Mouse (Mus musculus) midbrain, embryonic 13.5 days (tissue): ENCODE measurements at regions not wholly inside any gene's neighbourhood (a gene's known extent, or its start where the extent isn't known, plus 50 kb on each side); places are given as distances from the start of the nearest gene placed in this dataset.

Experiments
- ATAC-seq: fragments of 200-750 bp; cut with Nextera tagmentation; 2 replicates; pipeline ENCODE4 v1.8.0; 2017; ENCODE audit warnings: mild to moderate bottlenecking, moderate TSS enrichment, moderate library complexity
- H3K27ac ChIP-seq: fragments of 300-500 bp; sonication (generic); 2 replicates; pipeline ENCODE4 v1.5.1; 2015; ENCODE audit warnings: inconsistent platforms, mild to moderate bottlenecking, moderate library complexity
- H3K27me3 ChIP-seq: fragments of 300-500 bp; sonication (generic); 2 replicates; pipeline ENCODE4 v1.6.1; 2015; ENCODE audit warnings: mild to moderate bottlenecking, inconsistent platforms
- H3K36me3 ChIP-seq: fragments of 300-500 bp; sonication (generic); 2 replicates; pipeline ENCODE4 v1.6.1; 2015; ENCODE audit warnings: mild to moderate bottlenecking, inconsistent platforms
- H3K4me1 ChIP-seq: fragments of 300-500 bp; sonication (generic); replicated peaks from 2 replicates; pipeline ENCODE4 v1.6.1; 2015; ENCODE audit warnings: inconsistent platforms
- H3K4me2 ChIP-seq: fragments of 300-500 bp; sonication (generic); replicated peaks from 2 replicates; pipeline ENCODE4 v1.6.1; 2015; ENCODE audit warnings: moderate library complexity, mild to moderate bottlenecking, inconsistent platforms
- H3K4me3 ChIP-seq: fragments of 300-500 bp; sonication (generic); replicated peaks from 2 replicates; pipeline ENCODE4 v1.5.1; 2015; ENCODE audit warnings: mild to moderate bottlenecking, inconsistent platforms
- H3K9ac ChIP-seq: fragments of 300-500 bp; sonication (generic); replicated peaks from 2 replicates; pipeline ENCODE4 v1.6.1; 2015; ENCODE audit warnings: mild to moderate bottlenecking, inconsistent platforms
- H3K9me3 ChIP-seq: fragments of 300-500 bp; sonication (generic); 2 replicates; pipeline ENCODE4 v1.6.1; 2016; ENCODE audit warnings: mild to moderate bottlenecking, inconsistent platforms
- WGBS: fragments of 180-500 bp; shearing (Covaris S2); methylation state at CpG from one replicate; pipeline ENCODE4 v1.1.7; 2015; 5-methylcytosine and 5-hydroxymethylcytosine counted together

DNA sequence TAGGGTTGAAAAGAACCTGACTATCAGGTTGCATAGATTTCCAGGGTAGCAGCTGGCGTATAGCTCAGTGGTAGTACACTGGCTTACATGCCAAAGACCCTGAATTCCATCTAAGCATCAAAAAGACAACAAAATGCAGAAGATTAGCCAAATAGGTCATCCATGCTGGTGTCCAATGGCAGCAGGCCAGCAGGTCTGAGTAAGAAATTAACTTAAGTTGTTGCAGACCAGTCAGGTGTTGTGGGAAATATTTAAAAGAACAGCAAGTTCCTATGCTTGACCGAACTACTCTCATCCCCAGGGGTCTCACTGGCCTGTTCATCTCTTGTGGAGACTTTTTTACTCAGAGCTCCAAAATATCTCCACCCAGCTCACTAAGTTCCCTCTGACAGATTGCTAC, 602.7 kb upstream of the Intu start:
- Histone ChIP-seq H3K4me3 (no peak overlapping the region), H3K27me3 (no peaks in the 10 kb centered on the region), H3K27ac (no peak overlapping the region), H3K9me3 (no peaks in the 10 kb centered on the region), H3K9ac (no peak overlapping the region), H3K4me1 (no peaks in the 10 kb centered on the region), H3K36me3 (no peaks in the 10 kb centered on the region), H3K4me2 (no peak overlapping the region)
- 94% methylated on average over 2 of the region's 2 CpGs for WGBS
- no peak for ATAC-seq

DNA sequence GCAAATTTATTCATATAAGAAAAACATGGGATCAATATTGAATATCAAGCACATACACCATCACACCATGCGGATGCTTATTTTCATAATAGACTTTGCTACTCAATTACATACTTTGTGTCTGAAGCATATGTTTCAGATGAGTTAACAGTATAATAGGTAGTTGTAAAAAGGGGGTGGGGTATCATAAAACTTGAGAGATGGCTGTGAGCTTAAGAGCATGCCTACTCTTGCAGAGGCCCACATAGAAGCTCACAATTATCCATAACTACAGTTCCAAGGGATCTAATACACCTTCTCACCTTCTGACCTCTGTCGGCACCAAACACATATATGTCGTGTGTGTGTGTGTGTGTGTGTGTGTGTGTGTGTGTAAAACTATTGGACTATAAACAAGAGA, 597.7 kb upstream of the Intu start:
- no peak overlapping the region for H3K4me2 ChIP-seq
- no peak overlapping the region for H3K9ac ChIP-seq
- 98% methylated on average over 3 of the region's 3 CpGs for WGBS
- no peak for ATAC-seq
- H3K27me3 ChIP-seq, result no peaks in the 10 kb centered on the region
- no peaks in the 10 kb centered on the region for H3K4me1 ChIP-seq
- no peak overlapping the region for H3K27ac ChIP-seq
- H3K36me3 ChIP-seq, result no peaks in the 10 kb centered on the region
- no peak overlapping the region for H3K4me3 ChIP-seq
- no peaks in the 10 kb centered on the region for H3K9me3 ChIP-seq

DNA sequence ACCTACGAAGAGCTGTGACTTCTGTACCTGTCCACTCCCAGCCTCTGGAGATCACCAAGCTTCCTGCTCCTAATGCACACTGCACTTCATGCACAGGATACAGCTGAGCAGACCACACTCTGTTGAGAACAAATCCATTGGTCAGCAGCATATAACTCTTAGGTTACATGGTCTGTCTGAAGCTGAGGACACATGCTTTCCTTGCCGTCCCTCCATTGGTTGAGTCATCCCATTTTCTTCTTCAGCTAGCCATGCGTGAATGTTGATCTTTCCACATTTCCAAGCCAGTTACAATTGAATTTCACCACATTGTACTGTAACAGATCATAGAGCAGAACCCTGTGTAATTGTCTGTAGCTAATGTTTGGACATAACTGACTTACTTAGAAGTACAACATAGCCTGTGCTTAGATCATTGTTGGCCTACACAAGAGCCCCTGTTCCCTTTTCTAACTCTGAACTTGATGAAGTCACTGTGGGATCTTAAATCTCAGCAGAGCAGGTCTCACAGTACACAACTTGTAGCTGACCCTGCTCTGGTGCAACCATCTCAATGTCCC, 593.3 kb upstream of the Intu start:
- no peaks in the 10 kb centered on the region for H3K4me1 ChIP-seq
- no peak overlapping the region for H3K27ac ChIP-seq
- H3K4me3 ChIP-seq, result no peak overlapping the region
- no peaks in the 10 kb centered on the region for H3K27me3 ChIP-seq
- H3K4me2 ChIP-seq, result no peak overlapping the region
- no peaks in the 10 kb centered on the region for H3K9me3 ChIP-seq
- no peak for ATAC-seq
- 91% methylated on average over 3 of the region's 3 CpGs for WGBS
- H3K9ac ChIP-seq, result no peak overlapping the region
- no peaks in the 10 kb centered on the region for H3K36me3 ChIP-seq

DNA sequence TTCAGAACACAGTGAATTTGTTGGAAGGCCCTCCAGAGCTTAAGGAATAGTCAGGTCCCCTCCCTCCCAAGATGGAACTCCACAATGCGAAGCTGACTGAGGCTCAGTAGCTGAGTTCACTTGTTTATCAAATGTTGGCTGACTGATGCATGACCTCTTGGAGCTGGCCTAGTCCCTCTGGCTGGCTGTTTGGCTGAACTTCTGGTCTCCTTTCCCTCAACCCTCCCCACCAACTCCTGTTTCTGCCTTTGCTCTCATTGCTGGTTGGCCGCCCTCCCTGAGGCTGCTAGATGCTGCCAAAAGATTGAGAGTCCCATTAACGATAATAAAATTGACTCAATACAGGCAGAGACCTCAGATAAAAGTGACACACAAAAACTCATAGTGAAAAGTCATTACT, 586.5 kb upstream of the Intu start:
- no peak for ATAC-seq
- no peak overlapping the region for H3K4me2 ChIP-seq
- H3K27me3 ChIP-seq, result no peaks in the 10 kb centered on the region
- H3K9ac ChIP-seq, result no peak overlapping the region
- H3K9me3 ChIP-seq, result no peaks in the 10 kb centered on the region
- WGBS, result 90% methylated on average over 3 of the region's 3 CpGs
- no peaks in the 10 kb centered on the region for H3K36me3 ChIP-seq
- H3K27ac ChIP-seq, result no peak overlapping the region
- H3K4me1 ChIP-seq, result no peaks in the 10 kb centered on the region
- no peak overlapping the region for H3K4me3 ChIP-seq

DNA sequence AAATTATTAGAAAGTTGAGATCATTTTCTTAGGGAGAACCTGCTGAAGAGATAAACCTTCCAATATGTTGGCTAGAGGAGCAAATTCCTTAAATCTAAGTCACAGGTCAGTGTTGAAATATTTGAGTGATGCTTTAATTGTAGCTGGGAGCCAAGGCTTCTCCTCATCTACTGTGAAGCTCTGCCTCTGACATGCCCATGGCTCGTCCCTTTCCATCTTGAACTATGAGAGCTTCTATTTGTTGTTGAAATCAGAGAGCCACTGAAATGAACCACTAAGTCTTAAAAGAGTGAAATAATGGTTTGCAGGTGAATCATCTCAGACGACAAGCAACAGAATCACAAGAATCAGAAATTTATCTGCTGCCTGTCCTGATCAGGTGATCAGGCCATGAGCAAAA, 579.0 kb upstream of the Intu start:
- no peaks in the 10 kb centered on the region for H3K9me3 ChIP-seq
- WGBS, result 79% methylated on average over 2 of the region's 2 CpGs
- no peaks in the 10 kb centered on the region for H3K36me3 ChIP-seq

DNA sequence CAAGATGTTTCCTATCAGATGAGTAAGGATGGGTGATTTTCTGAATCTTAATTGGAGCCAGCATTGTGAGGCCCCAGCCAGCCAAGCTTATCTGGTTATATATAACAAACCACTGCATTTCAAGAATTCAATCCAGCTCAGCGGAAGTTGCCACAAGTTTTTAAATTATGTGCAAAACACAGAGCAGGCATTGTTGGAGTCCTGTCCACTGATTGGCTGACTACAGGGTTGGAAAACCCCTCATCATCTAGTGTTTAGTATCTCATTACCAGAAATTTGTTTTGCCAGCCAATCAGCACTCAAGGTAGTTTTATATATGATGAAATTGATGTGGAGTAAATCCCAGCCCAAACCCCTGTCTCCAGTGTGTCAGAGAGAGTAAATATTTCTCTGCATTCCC, 578.5 kb upstream of the Intu start:
- ATAC-seq, result no peak
- 89% methylated on average over 1 of the region's 1 CpGs for WGBS
- Histone ChIP-seq H3K27ac (no peak overlapping the region), H3K4me2 (no peak overlapping the region), H3K27me3 (no peaks in the 10 kb centered on the region), H3K9me3 (no peaks in the 10 kb centered on the region), H3K4me1 (no peaks in the 10 kb centered on the region), H3K9ac (no peak overlapping the region), H3K4me3 (no peak overlapping the region), H3K36me3 (no peaks in the 10 kb centered on the region)

More for the DNA sequence above, 579.0 kb upstream of the Intu start:
- Histone ChIP-seq H3K4me1 (no peaks in the 10 kb centered on the region), H3K9ac (no peak overlapping the region), H3K27me3 (no peaks in the 10 kb centered on the region), H3K4me2 (no peak overlapping the region), H3K27ac (no peak overlapping the region), H3K4me3 (no peak overlapping the region)
- ATAC-seq, result no peak

DNA sequence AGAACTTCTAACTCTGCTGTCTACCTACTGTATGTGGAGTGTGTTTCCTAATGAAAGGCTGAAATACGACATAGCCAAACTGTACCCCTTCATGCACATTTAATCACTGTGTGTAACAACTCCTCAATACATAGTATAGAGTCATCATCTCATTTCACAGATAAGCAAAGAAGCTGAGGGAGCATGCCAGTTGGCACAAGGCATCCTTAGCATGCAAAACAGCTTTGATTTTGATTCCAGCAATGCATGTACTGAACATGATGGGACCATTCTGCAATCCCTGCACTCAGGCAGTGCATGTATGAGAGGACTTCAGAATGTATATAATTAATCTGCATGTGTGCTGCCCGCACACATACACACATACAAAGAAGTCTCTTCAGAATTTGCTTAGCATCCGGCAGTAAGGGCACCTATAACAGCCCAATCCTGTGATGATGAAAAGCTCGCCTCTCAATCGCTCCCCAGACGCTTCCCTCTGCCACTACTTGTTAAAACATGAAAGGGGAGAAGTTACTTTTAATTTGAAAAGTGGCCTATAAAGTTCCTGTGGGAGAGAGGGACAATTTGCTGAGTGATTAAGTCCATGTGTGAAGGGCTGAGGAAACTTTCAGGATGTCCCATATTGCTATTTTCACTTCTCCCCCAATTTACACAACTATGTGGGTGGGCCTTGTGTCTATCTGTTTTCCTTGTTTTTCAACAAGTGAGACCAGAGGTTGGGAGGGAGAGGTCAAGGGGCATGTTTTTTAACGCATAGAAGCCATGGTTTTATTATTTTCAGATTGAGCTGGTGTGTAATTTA, 569.0 kb upstream of the Intu start:
- no peaks in the 10 kb centered on the region for H3K27me3 ChIP-seq
- H3K36me3 ChIP-seq, result no peaks in the 10 kb centered on the region
- no peaks in the 10 kb centered on the region for H3K9me3 ChIP-seq
- no peak overlapping the region for H3K27ac ChIP-seq
- WGBS, result 70% methylated on average over 7 of the region's 7 CpGs
- H3K4me1 ChIP-seq, result no peaks in the 10 kb centered on the region
- ATAC-seq, result no peak
- H3K4me3 ChIP-seq, result no peak overlapping the region
- no peak overlapping the region for H3K4me2 ChIP-seq
- H3K9ac ChIP-seq, result no peak overlapping the region

DNA sequence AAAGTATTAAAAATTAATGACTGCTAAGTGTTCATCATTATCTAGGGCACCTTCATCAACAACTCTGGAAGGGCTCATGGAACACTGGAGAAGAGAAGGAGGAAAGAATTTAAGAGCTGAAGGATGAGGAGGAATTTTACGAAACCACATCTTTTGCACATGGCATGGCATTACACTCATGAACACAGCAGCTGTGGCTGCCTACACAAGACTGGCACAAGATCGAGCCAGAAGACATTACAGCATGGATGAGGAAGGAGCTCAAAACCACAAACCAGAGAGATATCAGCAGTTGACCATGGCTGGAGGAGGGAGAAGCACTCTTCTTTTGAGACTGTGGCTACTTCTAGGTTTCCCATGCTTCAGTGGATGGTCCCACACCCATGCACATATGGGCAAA, 565.7 kb upstream of the Intu start:
- no peaks in the 10 kb centered on the region for H3K27me3 ChIP-seq
- no peak for ATAC-seq
- no peaks in the 10 kb centered on the region for H3K4me1 ChIP-seq
- H3K36me3 ChIP-seq, result no peaks in the 10 kb centered on the region
- 98% methylated on average over 2 of the region's 2 CpGs for WGBS
- no peak overlapping the region for H3K4me2 ChIP-seq
- H3K27ac ChIP-seq, result no peak overlapping the region
- H3K9ac ChIP-seq, result no peak overlapping the region
- no peak overlapping the region for H3K4me3 ChIP-seq
- H3K9me3 ChIP-seq, result no peaks in the 10 kb centered on the region

DNA sequence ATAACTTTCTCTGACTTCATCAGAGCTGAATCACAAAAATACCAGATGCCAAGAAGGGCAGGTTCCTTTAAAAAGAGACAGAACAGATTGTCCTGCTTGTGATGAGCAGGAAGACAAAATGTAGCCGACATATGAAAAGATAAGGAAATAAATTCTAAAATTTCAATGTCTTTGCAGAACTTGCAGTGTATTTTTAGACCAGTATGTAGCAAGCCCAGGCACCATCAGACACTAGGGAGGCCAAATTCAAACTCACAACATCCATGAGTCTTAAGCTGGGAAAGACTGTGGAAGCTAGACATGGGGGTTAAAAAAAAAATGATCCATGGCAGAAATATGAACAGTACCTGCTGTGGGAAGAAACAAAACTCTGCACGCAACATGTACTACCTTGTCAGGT, 564.7 kb upstream of the Intu start:
- H3K9ac ChIP-seq, result no peak overlapping the region
- 97% methylated on average over 2 of the region's 2 CpGs for WGBS
- no peaks in the 10 kb centered on the region for H3K36me3 ChIP-seq
- no peaks in the 10 kb centered on the region for H3K27me3 ChIP-seq
- H3K4me2 ChIP-seq, result no peak overlapping the region
- H3K27ac ChIP-seq, result no peak overlapping the region
- ATAC-seq, result no peak
- no peak overlapping the region for H3K4me3 ChIP-seq
- no peaks in the 10 kb centered on the region for H3K4me1 ChIP-seq
- H3K9me3 ChIP-seq, result no peaks in the 10 kb centered on the region

DNA sequence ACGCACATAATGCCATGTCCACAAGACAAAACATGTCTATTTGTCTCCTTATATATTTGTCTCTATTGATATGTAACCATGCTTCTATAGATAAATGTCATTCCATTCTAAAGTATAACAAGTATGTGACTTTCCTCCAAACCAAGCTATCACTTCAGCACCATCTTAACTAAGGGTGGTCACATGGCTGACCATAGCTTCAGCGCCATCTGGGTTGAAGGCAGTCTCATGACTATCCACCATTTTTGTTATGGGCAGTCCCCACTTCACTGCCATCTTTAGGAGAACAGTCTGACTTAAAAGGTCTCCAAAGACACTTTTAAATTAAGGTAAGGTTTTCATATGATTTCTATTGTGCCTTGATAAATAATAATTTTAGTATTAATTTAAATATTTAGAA, 554.1 kb upstream of the Intu start:
- no peak for ATAC-seq
- WGBS, result 99% methylated on average over 2 of the region's 2 CpGs
- H3K27me3 ChIP-seq, result no peaks in the 10 kb centered on the region
- no peaks in the 10 kb centered on the region for H3K9me3 ChIP-seq
- no peaks in the 10 kb centered on the region for H3K36me3 ChIP-seq
- H3K4me2 ChIP-seq, result no peak overlapping the region
- H3K4me3 ChIP-seq, result no peak overlapping the region
- no peak overlapping the region for H3K9ac ChIP-seq
- H3K27ac ChIP-seq, result no peak overlapping the region
- no peaks in the 10 kb centered on the region for H3K4me1 ChIP-seq

DNA sequence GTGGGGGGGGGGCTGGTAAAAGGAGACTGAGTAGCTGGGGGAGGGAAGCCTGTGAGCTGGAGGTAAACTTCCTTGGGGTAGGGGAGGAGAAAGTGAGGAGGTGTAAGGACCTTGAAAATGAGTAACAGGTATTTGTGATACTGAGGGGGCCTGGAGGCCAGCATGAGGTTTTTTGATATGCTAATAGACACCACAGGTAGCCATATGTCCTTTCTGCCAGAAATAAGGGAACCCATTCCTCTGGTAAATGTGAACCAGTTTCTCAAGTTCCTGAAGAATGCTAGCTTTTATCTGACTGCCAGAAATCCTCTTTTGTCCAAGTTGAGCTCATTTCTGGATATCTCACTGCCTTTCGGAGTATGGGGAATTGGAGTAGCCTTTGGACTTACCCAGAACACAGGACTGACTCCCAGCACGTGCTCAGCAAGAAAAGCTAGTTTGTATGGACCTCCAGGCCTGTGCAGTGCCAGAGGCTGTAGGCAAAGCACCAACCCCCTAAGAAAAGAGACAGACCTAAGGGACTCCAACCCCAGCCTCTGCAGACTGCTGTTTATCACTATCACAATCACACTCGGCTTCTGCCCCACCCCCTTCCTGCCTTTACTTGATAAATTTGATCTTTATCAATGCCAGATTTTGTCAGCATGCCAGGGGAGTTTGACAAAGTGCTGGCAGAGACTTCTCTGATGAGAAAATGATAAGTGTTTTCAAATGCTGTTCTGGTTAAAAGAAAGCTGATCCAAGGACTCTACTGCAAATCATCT, 552.0 kb upstream of the Intu start:
- H3K4me3 ChIP-seq, result no peak overlapping the region
- H3K4me2 ChIP-seq, result no peak overlapping the region
- H3K9me3 ChIP-seq, result no peaks in the 10 kb centered on the region
- no peaks in the 10 kb centered on the region for H3K27me3 ChIP-seq
- WGBS, result 25% methylated on average over 3 of the region's 3 CpGs
- no peak overlapping the region for H3K27ac ChIP-seq
- no peak for ATAC-seq
- no peak overlapping the region for H3K9ac ChIP-seq
- no peaks in the 10 kb centered on the region for H3K4me1 ChIP-seq
- H3K36me3 ChIP-seq, result no peaks in the 10 kb centered on the region

DNA sequence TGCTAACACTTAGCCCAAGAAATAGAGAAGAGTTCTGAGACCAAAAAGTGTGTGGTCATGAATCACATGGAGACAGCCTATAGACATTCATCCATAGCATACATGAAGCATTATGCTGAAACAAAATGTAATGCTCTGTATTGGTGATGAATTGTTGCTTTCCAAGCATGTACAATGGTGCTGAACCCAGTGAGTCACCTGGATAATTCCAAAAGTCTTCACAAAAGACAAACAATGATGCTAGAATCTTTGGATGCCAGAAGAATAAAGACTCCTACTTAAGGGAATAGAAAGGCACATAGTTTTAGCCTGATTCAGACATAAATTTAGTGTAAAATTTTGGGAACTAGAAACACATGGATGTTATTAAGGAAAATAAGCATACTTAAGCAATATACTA, 548.4 kb upstream of the Intu start:
- no peak for ATAC-seq
- Histone ChIP-seq H3K4me1 (no peaks in the 10 kb centered on the region), H3K27ac (no peak overlapping the region), H3K9me3 (0 out of 2 replicates have a peak, but pooled peaks cover 3% of the 10 kb centered on the region), H3K36me3 (no peaks in the 10 kb centered on the region), H3K4me2 (no peak overlapping the region), H3K27me3 (no peaks in the 10 kb centered on the region), H3K9ac (no peak overlapping the region), H3K4me3 (no peak overlapping the region)
